Mouse (Mus musculus) ES-Bruce4 (cell line): ENCODE results near the gene Fgfbp3.

Experiments used
- CTCF ChIP-seq: IDR thresholded peaks from one replicate; pipeline ENCODE4 v1.8.1; 2011; ENCODE audit warnings: low read depth, low read length
- POLR2A ChIP-seq: IDR thresholded peaks from one replicate; pipeline ENCODE4 v1.8.1; 2011; ENCODE audit warnings: low read length; ENCODE audit not compliant: insufficient read depth

DNA sequence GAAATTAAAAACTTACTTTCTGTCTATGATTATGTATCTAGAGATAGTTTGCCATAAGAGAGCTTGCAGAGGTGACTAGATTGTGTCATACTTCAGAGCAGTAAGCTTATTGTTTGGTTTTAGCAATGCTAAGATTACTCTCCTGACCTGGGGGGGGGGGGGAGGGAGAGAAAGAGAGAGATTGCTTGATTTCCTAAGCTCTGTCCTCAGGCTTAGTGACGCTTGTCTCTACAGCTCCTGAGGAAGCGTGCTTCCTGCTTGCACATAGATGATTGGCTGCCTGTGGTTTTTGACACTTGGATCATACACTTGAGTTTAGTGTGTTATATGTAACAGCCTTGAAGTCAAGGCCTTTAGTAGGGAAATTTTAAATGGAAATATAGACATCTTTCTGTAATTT, 44.8 kb downstream of the Fgfbp3 start:
- TF ChIP-seq POLR2A (no peak), CTCF (no peak)
